Mouse (Mus musculus) E14TG2a.4 (cell line): ENCODE data around the gene Hist2h2aa1.
A peak's percentile ranks its signal among the peaks of the same experiment; 100 is the strongest.

Source experiments
- H3K27me3 ChIP-seq: 2 replicates; pipeline ENCODE4 v1.6.1; 2014; ENCODE audit warnings: low read length, control low read depth; ENCODE audit not compliant: insufficient read depth
- H3K36me3 ChIP-seq: 2 replicates; pipeline ENCODE4 v1.6.1; 2014; ENCODE audit warnings: low read length, control low read depth; ENCODE audit not compliant: insufficient read depth
- H3K4me1 ChIP-seq: replicated peaks from 2 replicates; pipeline ENCODE4 v1.6.1; 2014; ENCODE audit warnings: low read depth, low read length, control low read depth
- H3K4me3 ChIP-seq: replicated peaks from 2 replicates; pipeline ENCODE4 v1.5.1; 2014; ENCODE audit warnings: mild to moderate bottlenecking, low read length
- H3K9me3 ChIP-seq: 2 replicates; pipeline ENCODE4 v1.6.1; 2014; ENCODE audit warnings: low read length, control low read depth
- CTCF ChIP-seq: conservative IDR thresholded peaks from 2 replicates; pipeline ENCODE4 v1.5.1; 2014; ENCODE audit warnings: low read length
- NANOG ChIP-seq: IDR thresholded peaks from 2 replicates; pipeline ENCODE4 v1.6.1; 2014; ENCODE audit warnings: borderline replicate concordance, low read length, mixed read lengths
- POU5F1 ChIP-seq: IDR thresholded peaks from 2 replicates; pipeline ENCODE4 v1.6.1; 2014; ENCODE audit warnings: low read length, borderline replicate concordance

The Hist2h2aa1 gene

DNA sequence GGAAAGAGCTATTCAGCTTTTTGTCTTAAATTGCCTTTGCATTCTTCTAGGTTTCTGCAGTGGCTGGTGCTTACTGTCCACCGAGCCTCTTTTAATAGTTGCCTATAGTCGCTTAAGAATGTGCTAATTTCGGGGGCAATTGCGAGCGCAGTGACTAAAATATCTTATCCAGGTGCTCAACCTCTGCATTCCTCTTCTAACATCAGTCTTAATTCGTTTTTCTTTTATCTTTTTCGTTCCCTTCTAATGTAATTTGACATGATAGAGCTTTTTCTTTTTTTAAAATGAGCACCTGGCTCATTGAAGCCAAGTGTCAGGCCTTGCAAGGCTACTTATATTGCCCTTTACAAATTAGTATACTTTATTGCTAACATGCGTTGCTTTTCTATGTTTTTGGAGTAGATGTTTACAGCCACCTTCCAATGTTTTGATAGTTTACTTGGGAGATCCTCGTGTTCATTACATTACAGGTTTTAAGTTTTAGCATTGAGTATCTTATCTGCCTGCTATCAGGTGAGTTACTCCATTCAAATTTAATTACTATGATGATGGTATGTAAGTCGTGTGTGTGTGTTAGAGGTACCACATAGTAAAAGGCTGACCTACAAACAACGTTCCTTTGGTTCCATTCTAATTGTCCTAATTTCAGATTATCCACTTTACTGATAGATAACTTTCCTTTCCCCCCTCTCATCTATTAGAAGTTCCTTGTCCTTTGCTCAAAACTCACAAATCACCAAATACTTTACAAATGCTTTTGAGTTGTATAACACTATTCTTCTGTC is 2.3 kb downstream of the Hist2h2aa1 start:
- H3K9me3 ChIP-seq: no peaks in the 10 kb centered on the region
- H3K4me3 ChIP-seq: peak overlapping the region; percentile 78
- H3K36me3 ChIP-seq: peaks cover 8% of the 10 kb centered on the region; the same call in 1 of the 2 replicates
- no peaks in the 10 kb centered on the region for H3K27me3 ChIP-seq
- TF ChIP-seq NANOG (no peak), POU5F1 (no peak), CTCF (no peak)
- peaks cover 51% of the 10 kb centered on the region for H3K4me1 ChIP-seq

DNA sequence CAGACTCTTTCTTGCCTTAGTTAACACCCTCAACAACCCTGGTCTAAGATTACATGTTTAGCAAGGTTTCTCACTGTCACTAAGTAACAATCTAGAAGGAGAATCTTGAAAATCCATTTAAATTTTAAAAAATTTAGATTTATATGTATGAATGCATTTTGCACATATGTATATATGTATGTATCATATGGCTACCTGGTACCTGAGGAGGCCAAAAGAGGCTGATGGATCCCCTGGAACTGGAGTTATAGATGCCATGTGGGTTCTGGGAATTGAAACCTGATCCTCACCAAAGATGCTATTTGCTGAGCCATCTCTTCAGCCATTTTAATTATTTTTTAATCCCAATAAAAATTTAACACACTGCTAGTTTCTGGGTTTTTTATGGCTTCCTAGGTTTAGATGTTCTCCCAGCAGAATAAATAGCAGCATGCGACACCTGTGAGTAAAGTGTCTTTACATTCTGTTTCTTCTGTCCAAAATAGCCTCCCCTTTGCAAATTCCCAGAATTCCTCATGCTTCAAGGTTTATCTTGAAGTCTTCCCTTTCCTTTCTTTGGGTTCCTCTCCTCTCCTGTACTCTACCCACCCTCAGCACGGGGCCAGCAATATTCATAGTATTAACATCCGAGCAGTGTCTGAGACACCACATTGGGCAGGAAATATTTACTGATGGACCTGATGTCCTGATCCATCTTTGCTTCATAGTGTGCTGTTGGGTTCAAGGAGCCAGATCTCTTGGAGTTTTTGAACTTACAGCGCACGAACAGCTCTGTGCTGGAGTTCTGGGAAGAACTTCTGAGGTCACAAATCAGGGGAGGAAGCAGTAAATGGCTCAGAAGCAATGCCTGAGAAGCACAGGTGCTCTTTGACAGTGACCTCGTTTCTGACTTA is 3.1 kb downstream of the Hist2h2aa1 start:
- Histone ChIP-seq H3K4me3 (peak overlapping the region; percentile 78), H3K27me3 (no peaks in the 10 kb centered on the region), H3K4me1 (peaks cover 43% of the 10 kb centered on the region), H3K36me3 (peaks cover 8% of the 10 kb centered on the region; the same call in 1 of the 2 replicates), H3K9me3 (no peaks in the 10 kb centered on the region)
- no peak for TF ChIP-seq NANOG
- no peak for TF ChIP-seq POU5F1
- no peak for TF ChIP-seq CTCF

DNA sequence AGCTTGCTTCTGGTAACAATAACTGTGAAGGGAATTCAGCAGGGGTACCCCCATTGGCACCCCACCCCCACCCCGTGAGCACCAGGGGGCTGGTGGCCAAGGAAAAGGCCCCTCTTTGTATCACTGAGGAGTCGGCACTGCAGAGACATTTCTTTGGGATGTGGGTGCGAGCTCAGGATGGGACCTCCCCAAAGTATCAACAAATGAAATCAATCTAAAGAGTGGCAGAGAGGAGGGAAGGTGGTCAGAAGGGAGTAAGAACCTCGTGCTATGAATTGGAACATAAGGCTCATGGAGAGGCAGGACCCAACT is 3.7 kb downstream of the Hist2h2aa1 start:
- TF ChIP-seq CTCF (no peak), POU5F1 (no peak), NANOG (no peak)
- H3K27me3 ChIP-seq: no peaks in the 10 kb centered on the region

DNA sequence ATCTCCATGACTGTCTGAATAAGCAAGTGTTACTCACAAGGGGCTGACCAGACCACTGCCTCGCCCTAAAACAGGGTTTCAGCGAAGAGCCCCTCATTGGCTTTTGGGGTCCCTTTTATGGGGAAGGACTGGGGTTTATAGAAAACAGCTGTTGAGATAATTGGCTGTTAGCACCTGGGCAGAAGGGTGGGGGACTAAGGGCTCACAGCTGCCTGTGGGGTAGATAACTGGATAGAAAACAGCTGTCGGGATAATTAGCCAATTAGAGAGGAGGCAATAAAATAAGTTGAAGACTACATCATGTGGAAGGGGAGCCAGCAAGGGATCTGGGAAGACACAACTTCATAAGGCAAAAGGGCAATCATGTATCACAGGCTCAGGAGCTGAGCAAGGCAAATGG is 5.6 kb downstream of the Hist2h2aa1 start:
- Histone ChIP-seq H3K9me3 (no peaks in the 10 kb centered on the region), H3K27me3 (no peaks in the 10 kb centered on the region), H3K4me3 (no peak overlapping the region), H3K4me1 (peaks cover 45% of the 10 kb centered on the region), H3K36me3 (peaks cover 8% of the 10 kb centered on the region; the same call in 1 of the 2 replicates)
- no peak for TF ChIP-seq CTCF
- no peak for TF ChIP-seq POU5F1
- no peak for TF ChIP-seq NANOG

More for the DNA sequence above, 3.7 kb downstream of the Hist2h2aa1 start:
- H3K36me3 ChIP-seq: peaks cover 8% of the 10 kb centered on the region; the same call in 1 of the 2 replicates
- H3K9me3 ChIP-seq: no peaks in the 10 kb centered on the region
- H3K4me1 ChIP-seq: peaks cover 37% of the 10 kb centered on the region
- H3K4me3 ChIP-seq: peak overlapping the region; percentile 78

DNA sequence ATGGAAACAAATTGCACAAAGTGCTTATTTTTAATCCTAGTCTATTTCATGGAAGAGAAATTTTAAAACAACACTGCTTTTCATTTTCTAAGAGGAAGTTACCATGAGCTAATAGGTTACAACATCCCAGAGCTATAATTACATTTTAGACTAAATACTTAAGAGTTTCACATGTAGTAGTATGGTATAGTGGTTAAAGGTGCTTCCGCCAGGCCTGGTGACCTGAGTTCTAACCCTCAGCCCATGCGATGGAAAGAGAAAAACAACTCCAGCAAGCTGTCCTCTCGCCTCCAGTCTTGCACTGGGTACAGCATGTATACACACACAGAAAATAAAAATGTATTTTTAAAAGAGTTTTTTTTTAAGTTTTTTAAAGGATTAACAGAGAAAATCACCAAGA is 6.5 kb downstream of the Hist2h2aa1 start:
- no peaks in the 10 kb centered on the region for H3K9me3 ChIP-seq
- TF ChIP-seq CTCF (no peak), POU5F1 (no peak), NANOG (no peak)
- no peaks in the 10 kb centered on the region for H3K27me3 ChIP-seq
- H3K4me3 ChIP-seq: no peak overlapping the region
- H3K4me1 ChIP-seq: peaks cover 52% of the 10 kb centered on the region
- H3K36me3 ChIP-seq: peaks cover 8% of the 10 kb centered on the region; the same call in 1 of the 2 replicates

DNA sequence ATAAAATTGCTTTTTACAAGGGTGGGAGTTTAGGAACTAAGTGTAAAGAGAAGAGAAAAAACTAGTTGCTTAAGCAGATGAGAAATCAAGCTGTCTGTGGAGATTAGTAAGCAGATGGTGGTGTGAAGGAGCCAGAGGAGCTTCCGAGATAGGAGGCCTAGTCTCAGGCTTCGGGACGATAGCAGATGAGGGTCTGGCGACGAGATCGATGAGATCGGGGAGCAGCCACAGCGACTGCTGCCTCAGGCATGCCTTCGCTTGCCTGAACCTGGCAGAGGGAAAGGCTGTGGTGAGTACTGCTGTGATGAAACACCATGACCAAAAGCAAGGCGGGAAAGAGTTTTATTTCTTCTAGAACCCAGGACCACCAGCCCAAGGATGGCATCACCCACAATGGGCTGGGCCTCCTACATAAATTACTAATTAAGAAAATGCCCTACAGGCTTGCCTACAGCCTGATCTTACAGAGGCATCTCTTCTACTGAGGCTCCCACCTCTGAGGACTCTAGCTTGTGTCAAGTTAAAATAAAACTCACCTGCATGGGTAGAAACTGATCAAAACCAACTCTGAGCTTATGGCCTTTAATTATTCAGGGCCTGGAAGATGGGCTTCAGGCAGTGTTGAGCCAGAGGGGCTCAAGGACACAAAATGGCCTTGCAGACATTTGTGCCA is 9.5 kb downstream of the Hist2h2aa1 start:
- H3K4me3 ChIP-seq: peak overlapping the region; percentile 68
- no peaks in the 10 kb centered on the region for H3K36me3 ChIP-seq
- H3K9me3 ChIP-seq: no peaks in the 10 kb centered on the region
- peaks cover 45% of the 10 kb centered on the region for H3K4me1 ChIP-seq
- H3K27me3 ChIP-seq: no peaks in the 10 kb centered on the region
- TF ChIP-seq NANOG (no peak), CTCF (no peak), POU5F1 (no peak)

DNA sequence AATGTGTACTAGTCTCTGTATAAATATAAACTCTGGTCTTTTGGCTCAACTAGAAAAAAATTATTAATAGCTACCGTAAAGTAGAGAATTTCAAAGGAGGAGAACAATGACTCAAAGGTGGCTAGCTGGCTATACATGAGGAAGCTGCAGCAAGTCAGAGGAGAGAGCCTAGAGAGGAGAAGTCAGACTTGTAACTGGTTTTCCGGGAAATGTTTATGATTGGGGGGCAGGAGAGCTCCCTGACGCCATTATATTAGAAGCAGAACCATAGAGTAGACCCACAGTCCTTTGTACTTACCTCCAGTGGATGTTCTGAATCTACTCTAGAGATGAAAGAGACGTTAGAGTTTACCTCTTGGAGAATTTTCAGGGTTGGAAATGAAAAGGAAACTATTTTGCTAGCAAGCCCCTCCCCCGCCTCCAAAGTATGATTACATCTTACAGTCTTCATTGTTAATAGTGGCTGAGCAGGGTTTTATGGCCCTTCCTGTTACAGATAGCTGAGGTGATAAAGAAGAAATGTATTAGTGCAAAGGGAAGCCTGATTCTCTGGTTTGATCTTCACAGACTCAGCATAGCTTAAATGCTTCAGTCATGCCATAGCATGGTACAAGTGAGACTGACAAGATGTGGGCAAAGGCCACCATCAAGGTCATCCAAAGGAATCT is 10.8 kb downstream of the Hist2h2aa1 start:
- Histone ChIP-seq H3K36me3 (no peaks in the 10 kb centered on the region), H3K9me3 (no peaks in the 10 kb centered on the region), H3K27me3 (no peaks in the 10 kb centered on the region), H3K4me1 (peaks cover 38% of the 10 kb centered on the region), H3K4me3 (no peak overlapping the region)
- no peak for TF ChIP-seq NANOG
